Mouse (Mus musculus) hematopoietic stem cell, adult 5-6 weeks (primary cell): ENCODE results near the gene Hspb2. TPM values are rescaled to one million over a fixed set of nuclear protein-coding genes. Genes with fewer than 3 reads are reported as not detected.

Experiments
- ATAC-seq, 2 experiments: fragments of 125-278 bp in 1 of 2; replicated peaks in 1 of 2; 2 replicates each; pipeline ENCODE4 v1.8.0; 2016 to 2017; ENCODE audit warnings: inconsistent platforms in 2 of 2, mild to moderate bottlenecking in 2 of 2, moderate number of reproducible peaks in 2 of 2, low read depth in 1 of 2, moderate TSS enrichment in 1 of 2; ENCODE audit not compliant: low FRiP score in 2 of 2, poor library complexity in 2 of 2, severe bottlenecking in 2 of 2, insufficient read depth in 1 of 2, low TSS enrichment in 1 of 2
- total RNA-seq: library from RNA; stranded (forward); fragments of 172-1452, 232-1000 nt; gene quantifications from 2 replicates; pipeline ENCODE4 v1.2.3, GENCODE M21; 2017

Gene Hspb2
- total RNA-seq, 1 experiment from 2014 or later, result not detected

DNA sequence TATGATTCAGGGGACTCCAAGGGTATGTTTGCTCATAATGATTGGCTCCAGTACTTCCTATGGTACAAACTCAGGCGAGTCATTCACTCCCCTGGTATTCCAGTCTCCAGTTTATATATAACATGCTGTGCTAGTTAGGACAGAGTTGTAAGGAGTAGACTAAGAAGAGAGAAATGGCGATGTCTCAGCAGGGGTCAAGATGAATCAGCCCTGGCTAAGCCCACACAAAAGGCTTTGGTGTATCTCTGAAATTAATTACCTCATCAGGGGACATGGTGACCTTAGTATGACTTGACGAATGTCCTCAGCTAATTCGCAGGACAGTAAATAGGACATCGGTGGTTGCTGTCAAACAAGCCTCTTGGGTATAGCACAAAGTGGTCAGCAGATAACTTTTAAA, 4.6 kb upstream of the Hspb2 start:
- ATAC-seq, result no peak

GRCm38 (mm10) chr9:50753947-50754346, 1.8 kb upstream of the Hspb2 start:
- no peak for ATAC-seq

- ATAC-seq, result no peak
These were observed 846 bp upstream of the Hspb2 start for GRCm38 (mm10) chr9:50752784-50753615.

DNA sequence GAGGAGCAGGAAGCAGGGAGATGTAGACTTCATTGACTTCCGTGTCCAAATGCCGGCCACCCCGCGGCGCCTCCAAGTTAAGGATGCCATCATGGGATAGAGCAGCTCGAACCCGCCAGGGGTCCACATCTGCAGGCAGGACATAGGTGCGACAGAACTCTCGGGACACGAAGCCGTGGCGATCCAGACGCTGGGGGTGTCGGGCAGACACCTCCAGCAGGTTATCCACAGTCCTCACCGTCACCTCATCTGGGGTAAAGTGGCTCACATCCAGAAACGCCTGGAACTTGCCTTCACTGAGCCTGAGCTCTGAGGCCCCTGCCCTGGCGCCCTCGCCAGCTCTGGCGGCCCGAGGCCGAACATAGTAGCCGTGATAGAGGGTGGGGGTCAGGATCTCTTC, 831 bp downstream of the Hspb2 start, which contains the start of gene Cryab:
Cryab (plus strand) TSS at position 3 of the 400 bp plus-strand sequence.
- no peak for ATAC-seq

DNA sequence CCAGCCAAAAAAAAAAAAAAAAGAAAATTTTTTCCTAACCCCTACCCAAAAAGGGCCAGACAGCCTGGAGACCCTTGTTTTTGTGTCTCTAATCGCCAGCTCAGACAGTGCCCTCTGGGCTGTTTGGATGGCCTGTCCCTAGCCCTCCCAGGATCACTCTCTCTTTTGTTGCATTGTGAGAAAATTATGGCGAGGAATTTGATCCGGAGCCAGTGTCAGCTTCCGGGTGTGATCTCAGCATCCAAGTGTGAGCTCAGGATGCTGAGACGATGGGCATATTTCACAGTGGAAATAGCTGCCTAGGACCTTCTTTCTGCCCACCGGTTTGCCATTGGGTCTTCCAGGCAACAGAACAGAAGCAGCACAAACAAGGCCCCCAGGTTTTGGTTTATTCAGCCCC, 1.4 kb downstream of the Hspb2 start:
- ATAC-seq, result no peak

GRCm38 (mm10) chr9:50746214-50746677, 5.9 kb downstream of the Hspb2 start, which contains the start of gene 2310030G06Rik:
TSS of gene 2310030G06Rik (minus strand) at chr9:50746536.
- no peak for ATAC-seq

GRCm38 (mm10) chr9:50745806-50746205, 6.3 kb downstream of the Hspb2 start:
- ATAC-seq, result no peak

- ATAC-seq, result no peak
These were observed 9.4 kb downstream of the Hspb2 start for GRCm38 (mm10) chr9:50742744-50743143.

DNA sequence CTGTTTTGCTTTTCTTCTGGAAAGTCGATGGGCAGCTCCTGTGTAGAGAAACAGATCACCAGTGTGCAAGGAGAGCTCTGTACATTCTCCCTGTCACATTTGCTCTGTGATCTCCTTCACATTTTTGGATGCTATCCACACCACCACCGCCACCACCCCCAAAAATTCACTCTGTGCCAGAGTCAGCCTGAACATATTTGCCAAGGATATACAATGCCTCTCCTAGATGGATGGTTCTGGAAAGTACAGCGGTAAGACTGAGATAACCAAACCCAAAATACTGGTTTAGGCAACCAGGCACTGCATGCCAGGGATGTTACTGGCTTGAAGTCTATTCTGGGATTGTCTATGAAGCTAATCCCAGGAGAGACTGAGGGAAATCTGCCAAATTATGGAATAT, 9.9 kb downstream of the Hspb2 start:
- ATAC-seq, result no peak

DNA sequence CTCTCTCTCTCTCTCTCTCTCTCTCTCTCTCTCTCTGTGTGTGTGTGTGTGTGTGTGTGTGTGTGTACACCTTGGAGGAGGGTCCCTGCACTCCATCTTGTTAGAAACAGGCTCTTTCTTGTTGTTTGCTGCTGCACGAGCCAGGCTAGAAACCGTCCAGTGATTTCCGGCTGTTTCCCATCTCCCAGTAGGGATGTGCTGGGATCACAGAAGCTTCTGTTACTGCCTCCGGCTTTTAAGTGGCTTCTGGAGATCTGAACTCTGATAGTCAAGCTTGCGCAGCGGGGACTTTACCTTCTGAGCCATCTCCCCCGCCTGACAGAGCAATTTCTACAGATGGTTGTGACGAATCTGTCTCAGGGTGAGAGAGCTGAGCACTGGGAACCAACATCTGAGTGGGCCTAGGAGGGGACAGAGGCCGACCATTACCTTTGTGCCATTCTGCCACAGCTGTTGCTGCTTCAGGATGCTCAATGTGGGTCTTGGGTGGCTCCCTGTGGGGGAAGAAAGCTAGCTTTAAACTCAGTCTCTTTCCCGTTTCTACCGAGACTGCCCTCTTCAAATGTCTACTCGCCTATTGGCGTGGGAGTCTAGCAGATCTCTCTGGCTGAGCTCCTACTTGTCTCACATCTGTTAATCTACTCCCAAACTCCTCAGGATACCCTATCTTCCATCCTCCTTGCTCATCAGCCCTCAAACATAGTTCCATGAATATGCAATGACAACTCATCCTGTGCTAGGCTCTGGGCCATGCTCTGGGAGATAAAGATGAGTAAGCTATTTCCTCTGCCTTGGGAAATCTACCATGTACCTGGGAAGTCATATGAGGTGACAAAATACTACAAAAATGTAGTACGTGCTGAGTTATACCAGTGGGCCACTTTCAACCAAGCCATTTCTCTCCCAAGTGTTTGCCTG, 11.0 kb downstream of the Hspb2 start:
- no peak for ATAC-seq

DNA sequence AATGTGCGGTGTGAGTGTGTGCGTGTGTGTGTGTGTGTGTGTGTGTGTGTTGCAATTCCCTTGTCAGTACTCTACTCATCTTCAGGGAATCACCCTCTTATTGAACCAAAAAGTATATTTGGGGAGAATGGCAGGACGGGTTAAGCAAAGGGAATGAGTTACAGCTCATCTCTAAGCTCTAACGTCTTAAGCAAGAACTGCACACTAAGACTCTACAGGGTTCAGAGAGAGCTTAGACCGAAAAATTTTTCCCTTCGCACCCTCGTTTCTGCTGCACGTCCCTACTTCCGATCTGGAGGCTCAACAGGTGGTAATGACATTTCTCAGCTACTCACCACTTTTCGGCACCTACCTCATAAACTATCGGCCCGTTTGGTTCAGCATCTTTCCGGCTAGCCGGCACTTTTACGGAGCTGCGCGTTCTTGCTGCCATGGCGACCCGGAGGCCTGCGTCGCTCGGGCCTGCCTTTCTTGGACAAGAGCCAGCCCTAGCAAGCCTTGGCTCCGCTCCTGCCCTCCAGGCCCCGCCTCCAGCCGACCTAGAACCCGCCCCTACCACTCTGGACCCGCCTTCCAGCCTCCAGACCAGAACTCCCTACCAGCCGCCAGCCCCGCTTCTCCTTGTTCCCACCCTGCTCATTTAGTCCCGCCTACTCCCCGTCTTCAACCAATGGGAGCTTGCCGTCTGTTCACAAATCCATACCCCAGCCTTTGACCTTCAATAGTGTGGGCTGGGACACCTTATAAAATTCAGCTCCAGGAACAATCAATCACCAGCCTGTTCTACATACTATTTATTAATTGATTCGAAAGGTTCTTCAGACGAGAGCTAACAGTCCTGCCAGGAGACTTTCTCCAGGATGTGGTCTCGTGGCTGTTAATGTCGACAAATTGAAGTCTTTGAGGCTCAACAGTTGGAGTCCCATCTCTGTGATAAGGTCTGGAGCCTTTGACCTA, 13.0 kb downstream of the Hspb2 start, which contains the start of gene Dixdc1:
Dixdc1 (minus strand) TSS at position 604 of the 957 bp plus-strand sequence.
- ATAC-seq, result peak; percentile 91 to 98

DNA sequence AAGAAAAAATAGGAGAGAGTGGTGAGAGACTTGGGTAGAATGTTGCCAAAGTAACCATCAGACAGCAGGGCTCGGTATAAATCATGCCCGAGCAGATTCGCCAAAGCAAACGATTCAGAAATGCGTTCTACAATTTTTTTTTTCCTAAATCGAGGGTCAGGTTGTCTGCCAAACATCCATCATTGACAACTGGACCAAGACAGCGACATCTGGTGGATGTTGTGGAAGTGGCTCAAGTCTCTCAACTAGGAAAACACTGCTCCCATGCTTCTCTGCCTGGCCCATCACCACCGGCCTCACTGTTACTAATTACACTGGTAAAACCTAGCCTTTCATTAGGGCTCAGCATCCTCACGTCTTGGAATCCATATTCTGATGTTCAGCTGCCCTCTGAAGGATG, 17.2 kb downstream of the Hspb2 start:
- ATAC-seq, result no peak

GRCm38 (mm10) chr9:50732560-50732959, 19.6 kb downstream of the Hspb2 start:
- ATAC-seq, result no peak

- ATAC-seq, result 0 out of 4 replicates have a peak, but pooled peaks have one; percentile 12 to 27
These were observed 22.6 kb downstream of the Hspb2 start for GRCm38 (mm10) chr9:50729600-50729999.

DNA sequence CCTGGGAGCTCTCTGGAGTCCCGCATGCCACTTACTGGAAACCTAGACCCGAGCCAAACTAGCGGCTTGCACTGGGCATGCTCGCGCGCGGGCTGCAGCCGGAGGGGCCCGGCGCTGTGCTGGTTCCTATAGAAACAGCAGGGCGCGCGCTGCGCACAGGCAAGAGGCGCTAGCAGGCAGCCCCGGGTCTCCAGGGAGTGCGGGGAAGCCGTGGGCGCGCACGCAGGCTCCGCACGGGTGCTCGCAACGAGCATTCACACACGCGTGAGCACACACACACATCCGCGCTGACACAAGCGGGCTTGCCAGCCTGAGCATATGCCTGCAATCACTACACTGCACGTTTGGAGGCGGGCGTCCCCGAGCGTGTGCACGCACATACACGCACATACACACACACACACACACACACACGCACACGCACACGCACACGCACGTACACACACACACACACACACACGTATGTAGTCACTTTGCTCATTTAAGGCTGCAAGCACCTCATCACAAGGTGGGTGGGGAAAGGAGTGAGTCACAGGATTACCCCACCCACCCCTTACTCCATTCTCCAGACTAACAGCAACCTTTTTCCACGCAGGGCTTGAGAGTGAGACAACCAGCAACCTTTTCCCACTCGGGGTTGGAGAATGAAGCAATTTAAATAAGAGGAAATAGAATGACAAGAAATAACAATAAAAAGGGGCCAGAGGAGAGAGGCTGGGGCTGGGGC, 24.1 kb downstream of the Hspb2 start:
- peak; percentile 68 to 71 for ATAC-seq

DNA sequence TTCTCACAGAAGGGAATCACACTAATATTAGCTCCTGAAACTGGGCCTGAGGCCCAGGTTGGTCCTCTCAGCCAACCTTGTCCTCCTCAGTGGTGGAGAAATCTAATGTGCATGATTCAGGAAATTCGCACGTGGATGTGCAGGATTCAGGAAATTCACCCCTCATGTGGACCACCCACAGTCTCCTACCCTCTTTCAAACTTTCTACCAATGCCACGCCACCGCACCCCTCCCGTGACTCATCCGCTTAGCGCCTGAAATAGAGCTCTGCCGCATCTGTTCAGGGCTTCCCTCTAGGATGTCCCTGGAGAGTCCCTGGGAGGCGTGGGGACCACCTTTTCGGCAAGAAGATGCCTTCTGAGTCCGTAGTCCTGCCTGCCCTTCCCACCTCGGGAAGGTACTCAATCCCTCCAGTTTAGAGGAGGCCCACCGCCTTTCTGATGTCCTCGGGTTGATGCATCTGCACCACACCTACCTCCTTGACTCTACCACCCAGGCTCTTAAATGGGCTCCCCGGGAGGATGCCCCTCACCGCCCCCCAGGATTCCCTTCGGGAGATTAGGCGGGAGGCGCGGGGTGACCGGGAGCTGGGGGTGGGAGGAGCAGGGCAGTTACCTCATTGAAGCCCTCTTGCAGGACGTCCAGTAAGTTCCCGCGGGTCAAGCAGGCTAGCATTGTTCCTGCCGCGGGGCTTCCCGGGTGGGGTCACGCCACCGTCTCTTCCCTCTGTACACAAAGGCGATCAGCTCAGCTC, 24.8 kb downstream of the Hspb2 start:
- no peak for ATAC-seq
